Mouse (Mus musculus) spleen, embryonic (tissue): ENCODE results near the gene Cab39.

ENCODE experiments used
- CTCF ChIA-PET: fragments of 350-600 bp; sonication (Branson Sonifier 250); formaldehyde crosslinking; loops from one replicate; lab custom pipeline; 2022; lab: Charles Lee

Gene Cab39

GRCm38 (mm10) chr1:85896781-85897700 lies 103.8 kb downstream of the Cab39 start:
- CTCF ChIA-PET: no interaction called here

- CTCF ChIA-PET: no interaction called here
Measured at GRCm38 (mm10) chr1:85897901-85898760, 104.9 kb downstream of the Cab39 start.

GRCm38 (mm10) chr1:85898761-85899387 lies 105.6 kb downstream of the Cab39 start:
- CTCF ChIA-PET: no interaction called here

- CTCF ChIA-PET: no interaction called here
Measured at GRCm38 (mm10) chr1:85899388-85899761, 106.1 kb downstream of the Cab39 start.

GRCm38 (mm10) chr1:85900521-85901333 lies 107.5 kb downstream of the Cab39 start:
- CTCF ChIA-PET: no interaction called here
